Comparison of ENCODE assay signal across 23 mouse cellular contexts in genomic region chr1:181237332-181237731, GRCm38 (mm10). TPM values are rescaled to one million over a fixed set of nuclear protein-coding genes. Genes with fewer than 3 reads are reported as not detected.
DNase-seq lines count a peak whose midpoint lies in the region; ATAC-seq and TF ChIP-seq lines count a peak whose summit lies in the region.
"Had no signal": no experiment of that assay in that cellular context is flagged by ENCODE, and none has a peak within 500 bp of the region (broad histone marks: within the 10 kb centered on the region; RNA-seq: fewer than 3 reads in every experiment).

No protein-coding gene starts in this region.

- TF ChIP-seq CTCF in spleen, adult 2 months (IDR thresholded peaks at IDR 0.05; ENCODE audit: extremely low read depth, insufficient read depth, insufficient read length, insufficient replicate concordance): no peak
- no peak for TF ChIP-seq CTCF in MEL (IDR thresholded peaks at IDR 0.05 in 2 of 3, conservative IDR thresholded peaks at IDR 0.05 in 1 of 3; ENCODE audit: control insufficient read depth in 1 of 3, insufficient read depth in 1 of 3, low read depth in 2 of 3, low read length in 3 of 3, poor library complexity in 1 of 3, severe bottlenecking in 1 of 3)

- WGBS in spleen, adult 2 months: 23% methylated on average over 5 of the region's 5 CpGs
- WGBS in kidney, embryonic 16.5 days: 53% methylated on average over 5 of the region's 5 CpGs

- peaks cover 27% of the 10 kb centered on the region; the same call in 1 of the 2 replicates for H3K4me1 ChIP-seq in spleen, adult 2 months (ENCODE audit: control insufficient read depth, insufficient read depth, insufficient read length)
- peaks cover 3 to 12% of the 10 kb centered on the region in 2 experiments; a peak in 2 of 4 replicates for H3K4me1 ChIP-seq in MEL (ENCODE audit: control insufficient read depth in 1 of 2, insufficient read depth in 2 of 2, low read length in 2 of 2)
- H3K4me1 ChIP-seq in kidney, embryonic 16.5 days (ENCODE audit: insufficient read depth, low read length): peaks cover 7% of the 10 kb centered on the region
- H3K4me1 ChIP-seq: hindbrain, embryonic 13.5 days had no signal

- peak; percentile 42 to 60 for DNase-seq in spleen, adult 2 months (ENCODE audit: low read depth in 1 of 2, low spot score in 2 of 2)
- DNase-seq in spleen, postnatal 4 days (ENCODE audit: low spot score in 2 of 2): no peak
- DNase-seq in MEL (ENCODE audit: low read depth, low spot score): peak; percentile 82
- DNase-seq in splenic B cell, adult 2 months (ENCODE audit: low read depth, low spot score): peak; percentile 75
- no peak for DNase-seq in cerebellum, adult 8-10 months
- DNase-seq: adrenal gland, adult 2 months; cerebellum, adult 11 months; cerebellum, postnatal 25 days; forebrain, postnatal 0 days; gastrocnemius, postnatal 36 days; heart, postnatal 14 days; liver, postnatal 0 days; lung, postnatal 14 days; thymus, postnatal 4 days had no signal

- no peak for TF ChIP-seq RAD21 in MEL (IDR thresholded peaks at IDR 0.05; ENCODE audit: low read depth, low read length)

- no peak for TF ChIP-seq POLR2A in spleen, adult 2 months (IDR thresholded peaks at IDR 0.05; ENCODE audit: low read depth, low read length)
- TF ChIP-seq POLR2A in MEL (IDR thresholded peaks at IDR 0.05; ENCODE audit: control insufficient read depth in 1 of 2, insufficient read depth in 1 of 2, low read depth in 1 of 2, low read length in 2 of 2, poor library complexity in 1 of 2): no peak

- ATAC-seq in granulocyte monocyte progenitor cell, adult 5-6 weeks (replicated peaks; ENCODE audit: poor library complexity, severe bottlenecking): peak; percentile 56
- ATAC-seq in kidney, embryonic 16.5 days (ENCODE audit: low FRiP score, low TSS enrichment): no peak
- ATAC-seq: forebrain, postnatal 0 days; intestine, embryonic 16.5 days; liver, postnatal 0 days had no signal

- H3K36me3 ChIP-seq in spleen, adult 2 months (ENCODE audit: control insufficient read depth, insufficient read depth, low read length): no peaks in the 10 kb centered on the region
- peaks cover 0 to 19% of the 10 kb centered on the region in 2 experiments; a peak in 2 of 4 replicates for H3K36me3 ChIP-seq in MEL (ENCODE audit: control insufficient read depth in 1 of 2, insufficient read depth in 2 of 2, low read length in 2 of 2)
- H3K36me3 ChIP-seq in splenic B cell, adult 2 months (ENCODE audit: control insufficient read depth, insufficient read depth, low read length, poor library complexity, severe bottlenecking): no peaks in the 10 kb centered on the region
- H3K36me3 ChIP-seq in kidney, embryonic 16.5 days (ENCODE audit: insufficient read depth, low read length): no peaks in the 10 kb centered on the region
- H3K36me3 ChIP-seq: forebrain, embryonic 10.5 days; heart, embryonic 12.5 days; hindbrain, embryonic 13.5 days; kidney, embryonic 15.5 days; limb, embryonic 13.5 days; midbrain, embryonic 10.5 days had no signal

- peak overlapping the region; percentile 93 for H3K27ac ChIP-seq in spleen, adult 2 months (ENCODE audit: insufficient read depth, low read length)
- H3K27ac ChIP-seq in MEL (ENCODE audit: control insufficient read depth, low read depth, low read length): peak overlapping the region; percentile 44
- H3K27ac ChIP-seq in kidney, embryonic 16.5 days (ENCODE audit: low read length): no peak overlapping the region
- H3K27ac ChIP-seq: forebrain, embryonic 10.5 days; hindbrain, embryonic 13.5 days; kidney, embryonic 15.5 days; limb, embryonic 13.5 days; midbrain, embryonic 10.5 days had no signal

- H3K27me3 ChIP-seq in spleen, adult 2 months (ENCODE audit: control insufficient read depth, insufficient read depth, low read length): no peaks in the 10 kb centered on the region
- H3K27me3 ChIP-seq in MEL (ENCODE audit: control insufficient read depth in 1 of 2, insufficient read depth in 2 of 2, low read length in 2 of 2): no peaks in the 10 kb centered on the region
- no peaks in the 10 kb centered on the region for H3K27me3 ChIP-seq in splenic B cell, adult 2 months (ENCODE audit: control insufficient read depth, insufficient read depth, low read length, poor library complexity, severe bottlenecking)
- no peaks in the 10 kb centered on the region for H3K27me3 ChIP-seq in kidney, embryonic 16.5 days (ENCODE audit: insufficient read depth, low read length)
- H3K27me3 ChIP-seq: heart, embryonic 12.5 days; hindbrain, embryonic 13.5 days; kidney, embryonic 15.5 days; limb, embryonic 13.5 days had no signal

- peak overlapping the region; percentile 20 for H3K9ac ChIP-seq in MEL (ENCODE audit: control insufficient read depth, low read depth, low read length, poor library complexity, severe bottlenecking)
- no peak overlapping the region for H3K9ac ChIP-seq in kidney, embryonic 16.5 days (replicated peaks; ENCODE audit: low read length)
- H3K9ac ChIP-seq: forebrain, postnatal 0 days; heart, embryonic 12.5 days; hindbrain, embryonic 13.5 days; kidney, embryonic 15.5 days; limb, embryonic 13.5 days; liver, postnatal 0 days had no signal

- H3K4me3 ChIP-seq in spleen, adult 2 months (ENCODE audit: extremely low read depth, insufficient read depth, insufficient read length): no peak overlapping the region
- no peak overlapping the region; a peak in 1 of 4 replicates for H3K4me3 ChIP-seq in MEL (ENCODE audit: control insufficient read depth in 1 of 2, insufficient read depth in 1 of 2, low read depth in 2 of 2, low read length in 2 of 2)
- H3K4me3 ChIP-seq in kidney, embryonic 16.5 days (ENCODE audit: low read length): no peak overlapping the region
- H3K4me3 ChIP-seq: forebrain, embryonic 10.5 days; heart, embryonic 12.5 days; hindbrain, embryonic 13.5 days; kidney, embryonic 15.5 days; limb, embryonic 13.5 days; midbrain, embryonic 10.5 days had no signal

- H3K79me2 ChIP-seq in MEL (ENCODE audit: control insufficient read depth, insufficient read depth, low read length, poor library complexity): peaks cover 1% of the 10 kb centered on the region; the same call in 1 of the 2 replicates

- no peak overlapping the region for H3K4me2 ChIP-seq in kidney, embryonic 16.5 days (replicated peaks; ENCODE audit: low read depth, low read length)
- H3K4me2 ChIP-seq: heart, embryonic 12.5 days; hindbrain, embryonic 13.5 days; kidney, embryonic 15.5 days; limb, embryonic 13.5 days had no signal

- TF ChIP-seq EP300 in MEL (IDR thresholded peaks at IDR 0.05; ENCODE audit: low read depth in 1 of 2, low read length in 2 of 2): no peak; a peak in 1 of 4 replicates

- H3K9me3 ChIP-seq in MEL (replicated peaks; ENCODE audit: insufficient read depth, low read length): no peaks in the 10 kb centered on the region
- no peaks in the 10 kb centered on the region for H3K9me3 ChIP-seq in kidney, embryonic 16.5 days (ENCODE audit: low read length)
- H3K9me3 ChIP-seq: forebrain, embryonic 10.5 days; heart, embryonic 12.5 days; hindbrain, embryonic 13.5 days; kidney, embryonic 15.5 days; limb, embryonic 13.5 days; midbrain, embryonic 10.5 days had no signal

TF ChIP-seq in MEL, 35 proteins besides CTCF, POLR2A, EP300 and RAD21:
- TF ChIP-seq TAL1 (IDR thresholded peaks at IDR 0.05; ENCODE audit: low read length) (no peak), E2F4 (IDR thresholded peaks at IDR 0.05; ENCODE audit: borderline replicate concordance, low read depth, low read length) (no peak), RCOR1 (IDR thresholded peaks at IDR 0.05; ENCODE audit: low read depth, low read length) (no peak), ZMIZ1 (IDR thresholded peaks at IDR 0.05; ENCODE audit: low read depth, low read length) (no peak), MXI1 (IDR thresholded peaks at IDR 0.05; ENCODE audit: low read depth, low read length) (no peak), POLR2AphosphoS2 (IDR thresholded peaks at IDR 0.05; ENCODE audit: low read length) (no peak), BHLHE40 (IDR thresholded peaks at IDR 0.05; ENCODE audit: borderline replicate concordance, low read depth, low read length) (no peak), GABPA (IDR thresholded peaks at IDR 0.05; ENCODE audit: low read depth, low read length) (no peak), TBP (IDR thresholded peaks at IDR 0.05; ENCODE audit: low read depth, low read length) (no peak), ETS1 (IDR thresholded peaks at IDR 0.05; ENCODE audit: low read depth, low read length) (no peak), KAT2A (conservative IDR thresholded peaks at IDR 0.05; ENCODE audit: low read depth, low read length) (no peak), CHD2 (IDR thresholded peaks at IDR 0.05; ENCODE audit: low read length) (no peak), GATA1 (IDR thresholded peaks at IDR 0.05; ENCODE audit: low read depth, low read length) (no peak), UBTF (IDR thresholded peaks at IDR 0.05; ENCODE audit: borderline replicate concordance, insufficient read depth, low read depth, low read length) (no peak), JUND (IDR thresholded peaks at IDR 0.05; ENCODE audit: low read depth, low read length) (no peak), CHD1 (IDR thresholded peaks at IDR 0.05; ENCODE audit: low read depth, low read length) (no peak), MEF2A (IDR thresholded peaks at IDR 0.05; ENCODE audit: extremely low read depth, insufficient replicate concordance, low read depth, low read length, poor library complexity, severe bottlenecking) (no peak), ELF1 (IDR thresholded peaks at IDR 0.05; ENCODE audit: low read depth, low read length) (no peak), MYC (IDR thresholded peaks at IDR 0.05; ENCODE audit: low read depth, low read length) (no peak), ZNF384 (IDR thresholded peaks at IDR 0.05; ENCODE audit: low read depth, low read length) (no peak)

RNA-seq across cellular contexts. Expression of gene Wdr26, which starts 25.5 kb away (rescaled TPM):
- 36.3 and 37.2 TPM in 2 replicates for polyA plus RNA-seq in spleen, adult 2 months (2012; rRNA removed)
- total RNA-seq in MEL (2012; rRNA removed): 21.6 and 23.5 TPM in 2 replicates
- polyA plus RNA-seq in MEL (2012; ENCODE audit: insufficient read depth in 1 of 2, insufficient read length in 2 of 2, low read depth in 1 of 2, low replicate concordance in 2 of 2, missing spikeins in 1 of 2): 10 to 100 TPM in 1 of 2 experiments, not detected in 1; 35.1 TPM
- 92.9 and 128 TPM in 2 replicates for total RNA-seq in granulocyte monocyte progenitor cell, adult 5-6 weeks (2014; fragmentation: Nextera tagmentation)
- total RNA-seq in granulocyte monocyte progenitor cell, adult 5-6 weeks (2017): 93.0 and 101 TPM in 2 replicates
- 23.1 and 30.4 TPM in 2 replicates for polyA plus RNA-seq in kidney, embryonic 16.5 days (2015; fragmentation: Nextera tagmentation; extraction: Ambion mirVana)

Comparison
In these comparisons a context has a peak if more than half of its experiments do, and no peak if none do; other contexts are left out.
1. DNase-seq: peak in spleen, adult 2 months (2 of 2), MEL (single experiment) and splenic B cell, adult 2 months (single experiment); none in spleen, postnatal 4 days (0 of 2) and cerebellum, adult 8-10 months (single experiment).